Mouse (Mus musculus): ENCODE data around the gene Fam189a1.
A peak's percentile ranks its signal among the peaks of the same experiment; 100 is the strongest.

Fam189a1 gene

DNA sequence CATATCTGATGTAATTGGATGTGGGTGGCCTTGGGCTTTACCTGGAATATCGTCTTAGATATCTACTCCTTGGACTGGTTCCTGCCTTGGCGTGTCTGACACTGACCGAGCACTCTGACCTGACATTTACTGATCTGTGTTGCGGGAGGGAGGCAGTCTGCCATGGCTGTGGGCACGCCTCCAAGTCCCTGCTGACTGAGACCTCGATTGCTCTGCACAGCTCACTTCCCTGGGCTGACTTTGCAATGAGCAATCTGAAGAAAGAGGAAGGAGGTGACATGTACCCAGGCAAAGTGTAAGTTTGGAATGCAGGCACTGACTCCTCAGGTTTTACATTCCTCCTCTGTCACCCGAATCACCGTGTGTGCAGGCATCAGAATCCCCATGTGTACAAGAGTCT lies 364.3 kb downstream of the Fam189a1 start:
- DNase-seq, result peak; percentile 38

DNA sequence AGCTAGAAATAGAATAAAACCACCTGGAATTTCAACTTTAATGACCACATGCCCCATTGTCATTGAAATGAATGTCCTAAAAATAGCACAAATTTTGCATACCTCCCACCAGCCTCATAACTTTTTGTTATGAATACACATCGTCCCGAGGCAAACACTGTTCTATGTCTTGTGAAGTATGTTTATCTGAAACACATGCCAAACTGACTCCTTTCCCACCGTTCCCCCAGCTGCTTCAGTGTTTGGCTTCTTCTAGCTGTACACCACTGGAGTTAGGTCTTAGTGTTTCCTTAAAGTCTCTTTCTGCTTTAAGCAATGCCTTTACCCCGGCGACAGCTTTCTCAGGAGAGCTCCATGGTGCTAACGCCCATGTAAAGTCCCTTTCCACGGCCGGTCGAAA lies 365.2 kb downstream of the Fam189a1 start:
- no peak for DNase-seq

DNA sequence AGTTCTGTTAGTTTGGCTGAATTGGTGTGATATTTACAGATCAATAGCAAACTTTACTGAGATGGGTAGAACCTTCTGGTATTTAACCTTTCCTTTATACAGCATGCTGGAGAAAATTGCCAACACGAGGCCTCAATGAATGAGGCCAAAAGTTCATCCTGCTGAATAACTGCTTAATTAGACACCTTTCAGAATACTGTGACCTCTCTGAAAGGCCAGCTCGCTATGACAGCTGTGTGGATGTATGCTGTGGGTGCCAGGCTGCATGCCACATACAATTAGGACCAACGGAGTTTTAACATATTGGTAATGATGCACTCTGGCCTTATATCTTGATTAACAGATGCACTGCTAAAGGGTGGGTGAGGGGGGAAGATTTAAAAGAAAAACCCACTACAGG lies 371.3 kb downstream of the Fam189a1 start:
- DNase-seq, result no peak

DNA sequence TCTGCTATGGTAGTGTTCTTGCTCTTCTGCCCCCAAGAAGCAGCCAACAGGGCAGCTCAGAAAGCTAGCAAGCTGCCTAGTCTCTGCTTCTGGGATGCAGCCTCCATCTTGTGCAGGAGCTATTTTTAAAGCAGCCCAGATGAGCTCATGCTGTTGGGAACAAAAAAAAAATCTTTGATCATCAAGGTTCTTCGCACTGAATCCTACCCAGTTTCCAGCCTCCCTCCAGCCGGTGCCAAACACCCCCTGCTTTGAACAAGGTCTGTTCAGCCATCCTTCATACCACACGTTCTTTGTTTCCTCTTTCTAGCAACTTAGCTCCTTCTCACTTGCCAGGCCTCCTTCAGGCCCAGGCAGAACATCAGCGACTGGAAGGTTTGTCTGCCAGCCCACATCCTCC lies 376.9 kb downstream of the Fam189a1 start:
- no peak for DNase-seq

DNA sequence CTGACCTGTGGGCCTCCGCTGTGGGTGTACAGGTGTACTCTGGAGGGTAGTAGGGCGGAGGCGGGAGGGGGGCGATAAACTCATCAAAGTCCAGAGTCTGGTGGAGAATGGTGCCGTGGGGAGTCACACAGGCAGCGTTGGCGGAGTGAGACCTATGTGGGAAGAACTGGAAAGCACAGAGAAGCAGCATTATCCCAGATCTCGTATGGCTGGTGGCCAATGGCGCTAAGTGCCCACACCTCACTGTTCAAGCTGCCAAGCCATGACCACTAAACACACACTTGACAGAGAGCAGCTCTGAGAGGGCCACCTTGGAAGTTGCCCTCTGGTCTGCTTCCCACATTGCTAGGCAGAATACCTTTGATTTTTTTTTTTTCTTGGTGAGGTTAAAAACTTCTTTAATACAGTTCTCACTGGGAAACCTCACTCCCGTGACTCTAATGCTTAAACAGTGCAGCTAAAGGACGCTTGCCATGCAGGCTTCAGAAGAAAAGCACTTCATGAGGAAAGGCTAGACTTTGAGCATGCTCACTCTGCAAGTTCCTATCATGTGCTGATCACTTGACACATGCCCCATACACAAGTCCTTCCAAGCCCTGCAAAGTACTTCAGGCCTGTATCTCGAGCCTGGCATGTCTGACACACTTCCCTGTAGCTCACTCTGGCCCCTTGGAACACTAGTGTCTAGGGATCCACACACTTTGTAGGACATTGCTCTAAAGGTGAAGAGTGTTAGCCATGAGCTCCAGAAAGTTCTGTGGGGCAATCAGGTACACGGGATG lies 379.5 kb downstream of the Fam189a1 start:
- DNase-seq, result no peak

DNA sequence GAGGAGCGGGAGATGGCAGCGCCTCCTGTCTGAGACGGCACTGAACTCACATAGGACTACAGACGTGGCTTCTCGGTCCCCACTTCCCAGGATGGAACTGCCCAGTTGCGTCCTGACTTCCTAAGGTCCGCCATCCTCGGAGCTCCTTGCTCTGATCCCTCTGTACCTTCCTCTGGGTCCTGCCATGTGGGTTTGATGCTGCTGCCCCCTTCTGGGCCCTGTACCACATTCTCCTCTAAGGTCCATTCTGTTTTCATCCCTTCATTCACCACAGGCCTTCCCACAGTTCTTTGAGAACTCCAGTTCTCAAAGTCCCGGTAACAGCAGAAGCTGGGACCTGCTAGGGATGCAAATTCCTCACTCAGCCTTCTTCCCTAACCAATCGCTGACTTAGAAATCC lies 382.9 kb downstream of the Fam189a1 start:
- DNase-seq, result no peak

DNA sequence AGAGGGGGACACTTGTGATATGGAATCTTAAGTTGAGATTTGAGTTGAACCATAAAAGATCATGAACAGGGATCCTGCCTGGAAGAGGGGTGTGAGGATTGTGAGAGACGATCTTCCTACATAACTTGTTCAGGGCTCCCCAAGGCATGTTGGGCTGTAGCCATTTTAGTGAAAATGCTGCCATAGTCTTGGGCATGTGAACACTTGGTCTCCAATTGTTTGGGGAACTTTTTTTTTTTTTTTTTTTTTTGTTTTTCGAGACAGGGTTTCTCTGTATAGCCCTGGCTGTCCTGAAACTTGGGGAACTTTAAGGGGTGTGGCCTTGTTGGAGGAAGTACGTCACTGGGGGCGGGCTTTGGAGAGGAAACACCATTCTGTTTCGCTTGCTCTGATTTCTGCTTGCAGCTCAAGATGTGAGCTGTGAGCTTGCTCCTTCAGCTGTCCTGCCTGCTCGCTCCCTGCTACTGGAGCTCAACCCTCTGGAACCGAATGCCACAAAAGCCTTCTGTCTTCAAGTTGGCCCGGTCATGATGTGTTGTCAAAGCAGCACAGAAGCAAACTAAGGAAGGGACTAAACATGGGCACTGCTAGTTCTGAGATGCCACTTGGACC lies 385.5 kb downstream of the Fam189a1 start:
- no peak for DNase-seq

DNA sequence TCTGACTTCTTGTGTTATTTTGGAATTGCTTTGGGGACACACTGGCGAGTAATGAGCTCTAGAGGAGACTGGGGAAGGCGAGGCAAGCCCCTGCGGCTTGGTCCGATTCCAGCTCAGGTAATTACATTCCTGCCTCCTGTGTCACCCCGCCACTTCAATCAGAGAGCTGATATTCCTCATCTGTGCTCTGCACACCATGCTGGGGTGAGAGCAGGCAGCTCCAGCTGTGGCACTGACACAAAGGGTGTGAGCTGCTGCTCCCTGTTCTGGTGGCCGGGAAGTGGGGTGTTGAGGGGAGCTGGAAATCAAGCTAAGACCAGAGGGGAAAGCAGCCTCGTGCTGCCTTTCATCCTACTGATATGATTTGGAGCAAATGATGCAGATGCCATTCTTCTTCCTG lies 386.6 kb downstream of the Fam189a1 start:
- DNase-seq, result no peak

DNA sequence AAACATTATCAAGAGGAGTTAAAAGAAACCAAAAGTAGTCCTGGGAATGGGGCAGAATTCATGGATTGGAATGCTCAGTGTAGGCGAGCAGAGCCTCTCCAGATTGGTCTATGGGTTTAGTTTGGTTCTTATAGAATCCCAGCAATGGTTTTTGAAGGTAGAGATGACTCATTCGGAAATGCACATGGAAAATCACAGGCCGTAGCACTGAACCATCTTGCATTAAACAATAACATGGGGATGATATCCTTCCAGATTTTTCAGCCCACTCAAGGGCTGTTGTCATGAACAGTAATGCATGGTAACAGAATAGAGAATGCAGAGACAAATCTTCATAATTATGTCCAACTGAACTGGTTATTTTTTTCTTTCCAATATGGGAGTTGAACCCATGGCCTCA lies 390.8 kb downstream of the Fam189a1 start:
- no peak for DNase-seq

DNA sequence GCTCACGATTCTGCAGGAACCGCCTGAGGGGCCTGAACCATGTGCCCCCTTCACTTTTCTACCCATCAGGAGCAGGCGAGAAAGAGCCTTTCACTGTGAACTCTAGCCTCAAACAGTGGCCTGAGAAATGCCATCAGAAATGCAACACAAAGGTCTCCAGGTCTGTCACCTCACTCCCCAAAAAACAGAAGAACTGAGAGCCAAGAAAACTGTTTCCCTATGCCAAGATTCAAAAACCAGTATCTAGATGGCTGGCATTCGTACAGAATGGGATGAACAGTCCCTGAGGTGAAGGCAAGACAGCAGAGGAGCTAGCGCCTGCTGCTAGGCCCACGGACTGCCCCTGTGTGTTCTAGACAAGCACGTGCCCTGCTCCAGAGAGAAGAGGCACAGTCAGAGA lies 401.2 kb downstream of the Fam189a1 start:
- no peak for DNase-seq

DNA sequence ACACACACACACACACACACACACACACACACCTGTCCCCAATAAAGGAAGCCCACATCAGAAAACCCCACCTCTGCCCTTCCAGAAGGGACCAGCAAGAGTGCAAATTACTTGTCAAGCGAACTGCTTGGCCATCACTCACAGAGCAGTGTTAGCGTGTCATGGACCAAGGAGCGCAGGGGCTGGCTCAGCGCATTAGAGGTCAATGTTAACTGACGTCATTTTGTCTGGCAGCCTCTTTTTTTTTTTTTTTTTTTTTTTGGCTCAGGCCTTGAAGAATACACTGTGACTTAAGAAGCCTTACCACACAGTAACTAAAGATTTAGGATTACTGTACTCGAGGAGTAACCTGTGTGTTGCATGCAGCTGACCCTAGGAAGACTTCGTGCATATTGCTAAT lies 402.2 kb downstream of the Fam189a1 start:
- DNase-seq, result no peak

DNA sequence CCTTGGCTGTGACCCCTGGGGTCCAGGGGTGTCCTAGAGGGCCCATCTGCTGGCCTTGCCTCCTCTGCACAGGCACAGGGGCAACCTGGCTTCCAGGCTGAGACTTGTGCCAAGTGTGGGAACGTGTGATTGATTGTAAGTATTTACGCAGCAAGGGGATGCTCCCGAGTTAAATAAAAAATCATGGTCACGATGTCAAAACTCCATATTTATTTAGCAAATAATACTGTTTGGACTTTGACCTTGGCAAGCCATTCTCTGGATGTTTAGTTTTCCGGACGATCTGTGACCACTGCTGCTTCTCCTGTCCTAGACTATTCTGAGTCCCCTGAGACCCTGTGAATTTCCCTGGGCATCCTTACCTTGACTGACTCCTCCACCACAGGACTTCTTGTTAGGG lies 402.7 kb downstream of the Fam189a1 start:
- DNase-seq, result no peak

DNA sequence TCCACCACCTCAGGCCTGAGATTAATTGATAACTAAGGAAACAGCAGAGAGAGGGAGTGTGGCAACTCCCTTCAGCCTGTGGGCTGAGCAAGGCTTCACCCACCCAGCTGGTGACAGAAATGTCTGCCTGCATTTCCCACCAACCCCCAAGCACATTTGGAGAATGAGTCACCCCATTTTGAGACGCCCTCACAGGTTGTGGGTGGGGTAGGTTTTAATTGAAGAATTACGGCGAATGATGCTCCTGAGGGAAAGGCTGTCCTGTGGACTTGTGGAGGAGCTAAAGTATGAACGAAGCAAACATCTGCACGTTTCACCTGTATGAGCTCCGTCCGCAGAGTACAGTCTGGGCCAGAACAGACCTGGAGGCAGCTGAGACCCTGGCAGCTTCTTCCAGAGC lies 404.2 kb downstream of the Fam189a1 start:
- no peak for DNase-seq

DNA sequence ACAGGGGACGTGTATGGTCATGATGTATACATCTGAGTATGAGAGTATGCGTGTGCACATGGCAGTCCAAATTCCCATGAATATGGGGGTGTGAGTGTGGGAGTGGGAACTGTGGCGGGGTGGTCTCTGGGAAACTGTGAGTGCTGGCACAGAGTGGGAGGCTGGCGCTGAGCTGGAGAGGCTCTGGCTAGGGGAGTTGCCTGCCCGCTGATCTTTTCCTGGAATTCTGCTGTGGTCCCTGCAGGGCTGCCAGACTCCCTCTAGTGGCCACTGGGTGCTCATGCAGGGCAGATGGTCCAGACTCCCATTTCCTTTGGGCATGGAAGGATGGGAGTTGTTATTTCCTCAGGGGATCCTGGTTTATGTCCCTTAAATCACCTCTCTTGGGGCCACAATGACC lies 404.9 kb downstream of the Fam189a1 start:
- DNase-seq, result peak; percentile 65

DNA sequence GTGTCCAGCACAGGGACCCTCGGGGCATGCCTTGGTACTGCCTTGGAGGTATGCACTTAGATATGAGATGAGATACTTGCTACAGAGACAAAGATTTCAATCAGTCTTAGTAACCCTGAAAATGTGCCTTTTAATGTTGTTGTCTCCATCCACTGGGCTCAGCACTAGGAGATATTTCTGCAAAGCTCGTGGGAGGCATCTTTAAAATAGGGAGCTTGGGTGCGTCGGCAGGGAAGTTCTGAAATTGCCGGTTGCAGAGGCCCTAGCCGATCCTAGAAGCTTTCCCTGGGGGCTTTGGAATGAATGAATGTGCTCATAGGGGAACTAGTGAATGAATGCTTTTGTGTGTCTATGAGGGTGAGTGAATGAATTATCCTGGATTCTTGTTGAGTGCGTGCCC lies 412.8 kb downstream of the Fam189a1 start:
- DNase-seq, result no peak

DNA sequence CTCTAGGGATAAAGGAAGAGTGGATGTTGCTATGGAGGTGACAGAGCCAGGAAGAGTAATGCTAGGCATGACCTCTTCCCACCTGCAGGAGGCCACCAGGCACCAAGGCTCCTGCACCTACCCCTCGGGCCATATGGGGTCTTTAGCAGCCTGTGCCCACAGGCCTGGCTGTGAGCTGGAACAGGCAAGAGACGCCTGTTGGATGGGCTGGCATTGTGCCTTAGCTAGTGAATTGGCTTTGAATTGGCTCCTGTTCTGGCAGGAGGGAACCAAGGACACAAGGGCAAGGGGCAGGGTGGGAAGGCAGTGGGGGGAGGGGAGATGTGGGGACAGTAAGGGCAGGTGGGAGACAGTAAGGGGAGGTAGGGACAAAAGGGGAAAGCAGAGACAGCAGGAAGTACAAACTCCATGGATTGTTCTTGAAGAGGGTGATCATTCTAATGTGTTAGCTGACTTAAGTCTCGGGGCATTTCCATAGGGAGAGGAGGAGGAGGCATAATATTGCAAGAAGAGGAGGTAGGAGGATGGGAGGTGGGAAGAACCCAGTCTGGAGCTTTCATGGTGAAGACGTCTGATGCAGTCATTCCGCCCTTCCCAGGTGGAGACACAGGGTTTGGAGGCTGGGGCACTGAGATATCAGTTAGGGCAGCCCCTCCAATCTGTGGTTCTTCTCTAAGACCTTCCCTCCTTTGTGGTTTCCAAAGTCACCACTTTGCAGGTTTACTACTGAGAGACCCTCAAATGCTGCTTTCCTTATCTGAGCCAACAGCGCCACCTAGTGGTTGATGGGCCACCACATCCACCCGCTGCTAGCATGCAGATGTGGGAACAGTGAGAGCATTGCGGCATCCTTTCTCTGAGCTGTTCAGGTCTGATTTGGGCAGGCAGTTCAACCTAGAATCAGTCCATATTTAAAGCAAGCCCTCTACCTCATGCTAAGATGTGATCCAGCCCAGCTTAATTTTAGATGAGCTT lies 414.8 kb downstream of the Fam189a1 start:
- DNase-seq, result peak; percentile 80

DNA sequence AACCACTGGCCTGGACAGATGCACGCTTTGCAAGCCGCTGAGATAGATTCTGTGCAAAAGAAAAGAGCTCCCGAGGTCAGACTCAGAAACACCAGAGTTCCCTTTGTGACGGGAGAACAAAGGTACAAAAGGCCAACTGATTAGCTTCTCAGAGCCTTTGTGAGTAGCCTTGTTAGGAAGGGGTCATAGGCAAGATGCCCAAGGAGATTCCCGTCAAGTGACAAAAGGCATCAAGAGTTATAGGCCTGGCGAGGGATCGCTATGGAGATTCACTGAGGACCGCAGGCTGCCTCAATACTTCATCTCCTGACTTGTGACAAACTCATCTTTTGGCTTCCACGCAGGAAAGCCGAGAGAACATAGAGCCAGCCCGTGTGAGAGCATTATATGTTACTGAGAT lies 417.2 kb downstream of the Fam189a1 start:
- no peak for DNase-seq

DNA sequence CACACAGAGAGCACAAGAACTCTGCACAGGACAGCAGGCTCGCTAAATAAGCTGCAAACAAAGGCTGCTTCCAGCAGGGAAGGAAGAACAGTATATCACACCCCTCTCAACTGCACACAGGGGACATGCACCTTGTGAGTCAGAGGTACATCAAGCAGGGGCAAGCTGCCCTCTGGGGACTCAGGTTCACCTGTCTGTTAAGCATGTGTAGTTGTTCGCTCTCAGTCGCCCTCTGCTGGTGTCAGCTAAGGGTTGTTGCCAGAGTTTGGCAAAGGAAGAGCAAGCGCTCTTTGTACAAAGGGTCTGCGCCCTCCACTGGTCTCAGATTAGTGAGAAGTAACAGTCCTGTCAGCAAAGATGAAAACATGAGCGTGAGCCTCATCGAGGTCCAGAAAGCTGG lies 426.6 kb downstream of the Fam189a1 start:
- peak; percentile 89 for DNase-seq

DNA sequence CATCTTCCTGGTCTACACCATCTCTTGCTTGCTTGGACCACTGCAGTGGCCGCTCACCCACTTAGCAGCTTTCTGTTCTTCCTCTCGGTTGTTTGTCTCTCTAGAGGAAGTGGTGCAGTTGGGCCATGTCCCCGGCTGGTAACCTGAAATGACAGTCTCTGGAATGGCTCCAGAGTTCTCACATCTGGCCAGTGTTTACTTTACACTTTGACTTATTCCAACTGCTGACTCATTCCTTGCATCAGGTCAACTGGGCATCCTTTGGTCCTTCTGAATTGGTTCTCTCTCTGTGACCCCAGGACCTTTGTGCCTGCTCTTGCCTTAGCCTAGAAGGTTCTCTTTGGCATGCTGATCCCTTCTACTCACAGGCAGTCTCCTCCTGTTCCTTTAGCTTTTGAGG lies 427.6 kb downstream of the Fam189a1 start:
- no peak for DNase-seq

DNA sequence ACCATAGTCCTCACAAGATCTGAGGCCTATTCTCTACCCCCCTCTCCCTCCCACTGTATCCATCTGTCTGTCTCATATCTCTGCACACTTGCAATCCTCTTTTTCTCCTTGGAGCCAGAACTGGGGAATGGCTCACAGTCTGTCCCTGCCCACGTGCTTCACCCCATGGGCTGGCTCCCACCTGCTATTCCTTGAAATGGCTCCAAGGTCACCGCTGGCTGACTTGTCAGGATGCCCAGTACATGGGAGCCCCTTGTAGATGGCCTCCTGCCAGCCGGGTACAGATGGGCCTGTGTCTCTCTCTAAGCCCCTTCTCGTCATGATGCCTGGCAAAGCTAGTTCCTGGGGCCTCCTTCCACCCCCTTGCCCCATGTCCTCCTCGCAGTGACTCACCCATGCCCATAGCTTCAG lies 428.2 kb downstream of the Fam189a1 start:
- DNase-seq, result peak; percentile 79

DNA sequence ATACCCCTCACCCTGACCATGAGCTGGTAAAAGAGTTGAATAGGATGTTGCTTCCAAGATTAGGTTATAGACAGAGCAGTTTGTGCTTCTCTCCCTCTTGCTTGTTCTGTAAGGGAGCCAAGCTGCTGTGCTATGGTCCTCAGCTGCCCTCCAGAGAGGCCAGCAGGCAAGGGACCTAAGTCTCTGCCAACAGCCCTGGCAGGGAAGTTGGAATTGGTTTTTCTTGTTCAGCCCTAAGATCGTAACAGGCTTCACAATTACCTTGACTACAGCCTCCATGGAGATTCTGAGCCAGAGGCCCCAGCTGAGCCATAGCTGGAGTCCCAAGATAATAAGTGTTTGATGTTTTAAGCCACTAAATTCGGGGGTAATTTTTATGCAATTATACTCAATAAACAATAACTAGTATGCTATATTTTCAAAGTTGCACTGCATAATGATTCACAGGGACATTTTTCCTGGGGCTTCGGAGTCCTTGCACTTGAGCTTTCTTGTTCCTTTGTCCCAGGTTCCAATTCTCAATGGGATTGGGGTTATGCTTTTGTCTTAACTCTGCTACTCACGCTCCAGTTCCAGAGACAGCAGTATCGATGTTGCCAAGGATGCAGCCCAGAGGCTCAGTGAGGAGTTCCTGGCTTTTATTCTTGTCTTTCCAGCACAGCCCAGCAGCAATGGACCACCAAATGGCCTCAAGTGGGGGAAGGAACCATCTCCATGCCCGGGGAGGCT lies 430.2 kb downstream of the Fam189a1 start:
- DNase-seq, result peak; percentile 43

DNA sequence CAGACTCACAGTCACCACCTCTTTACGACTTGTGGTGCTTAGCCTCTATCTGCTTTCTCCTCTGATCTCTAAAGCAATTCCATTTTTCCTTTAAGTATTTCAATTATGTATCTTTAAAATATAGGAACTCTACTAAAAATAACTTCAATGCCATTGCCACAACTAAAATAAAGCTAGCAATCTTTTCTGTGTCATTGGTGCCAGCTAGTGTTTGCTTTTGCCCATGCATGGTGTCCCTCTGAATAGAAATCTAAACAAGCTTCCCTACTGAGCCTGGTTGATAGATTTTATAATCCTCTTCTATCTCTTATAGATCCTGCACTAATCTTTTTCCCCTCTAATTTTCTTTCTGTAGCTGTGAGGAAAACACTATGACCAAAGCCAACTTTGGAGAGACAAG lies 432.0 kb downstream of the Fam189a1 start:
- no peak for DNase-seq

DNA sequence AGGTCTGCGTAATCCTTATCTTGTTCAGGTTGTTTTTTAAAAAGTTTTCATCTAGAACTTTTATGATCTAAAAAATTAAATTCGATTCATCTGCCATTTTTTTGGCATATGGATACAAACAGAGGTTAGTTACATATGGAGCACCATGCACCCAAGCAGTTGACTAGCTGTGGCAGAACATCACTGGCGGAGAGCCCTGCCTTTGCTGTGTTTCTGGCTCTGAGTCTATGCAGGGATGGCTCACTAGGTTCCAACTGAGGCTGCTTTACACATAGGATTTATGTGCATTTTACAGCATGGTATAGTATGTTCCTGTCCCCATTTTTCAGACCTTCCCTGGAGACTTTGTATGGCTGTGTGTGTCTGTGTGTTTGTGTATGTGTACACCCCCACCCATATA lies 433.1 kb downstream of the Fam189a1 start:
- no peak for DNase-seq
